Mouse (Mus musculus) CH12.LX (cell line): ENCODE data around the gene Speg. TPM values are rescaled to one million over a fixed set of nuclear protein-coding genes. Genes with fewer than 3 reads are reported as not detected.
A peak's percentile ranks its signal among the peaks of the same experiment; 100 is the strongest.

Source experiments
- DNase-seq: peaks from one replicate; pipeline ENCODE4 v3.0.0-alpha.2; 2013; ENCODE audit errors: extremely low read depth
- H3K27ac ChIP-seq: 2 replicates; pipeline ENCODE4 v1.5.1; 2012; ENCODE audit warnings: low read depth, mild to moderate bottlenecking, control low read depth, moderate library complexity; ENCODE audit not compliant: insufficient read depth
- H3K27me3 ChIP-seq: replicated peaks from 2 replicates; pipeline ENCODE3; 2012; ENCODE audit warnings: inconsistent platforms
- H3K36me3 ChIP-seq, 2 experiments: replicated peaks in 1 of 2; 2 replicates each; pipeline versions ENCODE3 to v1.6.1; 2012; ENCODE audit warnings: inconsistent platforms in 1 of 2, low read length in 1 of 2, mild to moderate bottlenecking in 1 of 2, mixed read lengths in 1 of 2, moderate library complexity in 1 of 2; ENCODE audit not compliant: control insufficient read depth in 1 of 2, insufficient read depth in 1 of 2
- H3K4me1 ChIP-seq, 2 experiments: 2 replicates each; pipeline ENCODE4 v1.6.1; 2012; ENCODE audit warnings: inconsistent platforms in 1 of 2, moderate library complexity in 1 of 2; ENCODE audit not compliant: insufficient read depth in 2 of 2, control insufficient read depth in 1 of 2
- H3K4me2 ChIP-seq: 2 replicates; pipeline ENCODE4 v1.6.1; 2012; ENCODE audit warnings: low read depth, mild to moderate bottlenecking, control low read depth; ENCODE audit not compliant: poor library complexity, insufficient read depth, severe bottlenecking
- H3K4me3 ChIP-seq, 3 experiments: fragments of 150-350 bp in 1 of 3; sonication (generic) in 1 of 3; replicated peaks in 1 of 3; 2 replicates each; pipeline versions ENCODE3 to v1.5.1; 2011 to 2012; ENCODE audit warnings: low read depth in 2 of 3, low read length in 2 of 3, mild to moderate bottlenecking in 2 of 3, moderate library complexity in 2 of 3, control low read depth in 1 of 3, improper control_type of control experiment in 1 of 3, inconsistent platforms in 1 of 3, mixed read lengths in 1 of 3; ENCODE audit not compliant: poor library complexity in 1 of 3
- H3K79me2 ChIP-seq: replicated peaks from 2 replicates; pipeline ENCODE4 v1.6.1; 2012; ENCODE audit warnings: mild to moderate bottlenecking, moderate library complexity; ENCODE audit not compliant: control insufficient read depth, poor library complexity, insufficient read depth, severe bottlenecking; ENCODE audit errors: extremely low read depth
- H3K9ac ChIP-seq: 2 replicates; pipeline ENCODE4 v1.6.1; 2012; ENCODE audit warnings: low read depth, mild to moderate bottlenecking, control low read depth, moderate library complexity; ENCODE audit not compliant: insufficient read depth
- H3K9me3 ChIP-seq: replicated peaks from 2 replicates; pipeline ENCODE3; 2012; ENCODE audit warnings: low read length, inconsistent platforms, mixed read lengths
- BHLHE40 ChIP-seq: IDR thresholded peaks from 2 replicates; pipeline ENCODE4 v1.6.1; 2011; ENCODE audit warnings: mild to moderate bottlenecking, low read depth, low read length, improper control_type of control experiment
- CTCF ChIP-seq, 2 experiments: IDR thresholded peaks in 1 of 2; conservative IDR thresholded peaks in 1 of 2; 2 replicates each; pipeline ENCODE4 v1.5.1; 2011 to 2012; ENCODE audit warnings: low read depth in 2 of 2, low read length in 2 of 2, improper control_type of control experiment in 1 of 2, inconsistent platforms in 1 of 2, mild to moderate bottlenecking in 1 of 2, moderate library complexity in 1 of 2
- E2F4 ChIP-seq: IDR thresholded peaks from 2 replicates; pipeline ENCODE4 v1.6.1; 2011; ENCODE audit warnings: low read depth, low read length, improper control_type of control experiment; ENCODE audit not compliant: insufficient replicate concordance
- ELF1 ChIP-seq: IDR thresholded peaks from 2 replicates; pipeline ENCODE4 v1.6.1; 2014; ENCODE audit warnings: low read depth, mild to moderate bottlenecking, inconsistent platforms, low read length, improper control_type of control experiment
- ETS1 ChIP-seq: conservative IDR thresholded peaks from 2 replicates; pipeline ENCODE4 v1.6.1; 2012; ENCODE audit warnings: low read depth, mild to moderate bottlenecking, inconsistent platforms, low read length, improper control_type of control experiment, moderate library complexity
- GABPA ChIP-seq: IDR thresholded peaks from 2 replicates; pipeline ENCODE4 v1.6.1; 2012; ENCODE audit warnings: low read depth, low read length, improper control_type of control experiment, inconsistent platforms; ENCODE audit not compliant: insufficient replicate concordance
- HCFC1 ChIP-seq: IDR thresholded peaks from 2 replicates; pipeline ENCODE4 v1.6.1; 2012; ENCODE audit warnings: low read depth, mild to moderate bottlenecking, inconsistent platforms, low read length, improper control_type of control experiment
- IRF4 ChIP-seq: IDR thresholded peaks from 2 replicates; pipeline ENCODE4 v1.6.1; 2014; ENCODE audit warnings: low read depth, mild to moderate bottlenecking, inconsistent platforms, low read length, improper control_type of control experiment
- JUN ChIP-seq: IDR thresholded peaks from 2 replicates; pipeline ENCODE4 v1.6.1; 2011; ENCODE audit warnings: low read depth, mild to moderate bottlenecking, low read length, improper control_type of control experiment, moderate library complexity; ENCODE audit not compliant: insufficient read depth
- JUND ChIP-seq: conservative IDR thresholded peaks from 2 replicates; pipeline ENCODE4 v1.6.1; 2011; ENCODE audit warnings: low read depth, low read length, improper control_type of control experiment
- KAT2A ChIP-seq: IDR thresholded peaks from 2 replicates; pipeline ENCODE4 v1.6.1; 2012; ENCODE audit warnings: low read length, improper control_type of control experiment, inconsistent platforms; ENCODE audit not compliant: insufficient replicate concordance
- MAFK ChIP-seq: IDR thresholded peaks from 2 replicates; pipeline ENCODE4 v1.6.1; 2011; ENCODE audit warnings: low read length, improper control_type of control experiment; ENCODE audit not compliant: insufficient replicate concordance
- MAX ChIP-seq: IDR thresholded peaks from 2 replicates; pipeline ENCODE4 v1.6.1; 2011; ENCODE audit warnings: low read length, improper control_type of control experiment
- MAZ ChIP-seq: IDR thresholded peaks from 2 replicates; pipeline ENCODE4 v1.6.1; 2012; ENCODE audit warnings: low read depth, mild to moderate bottlenecking, inconsistent platforms, low read length, improper control_type of control experiment, moderate library complexity
- MEF2A ChIP-seq: IDR thresholded peaks from 2 replicates; pipeline ENCODE4 v1.6.1; 2014; ENCODE audit warnings: low read depth, mild to moderate bottlenecking, inconsistent platforms, low read length, improper control_type of control experiment, borderline replicate concordance
- MXI1 ChIP-seq: IDR thresholded peaks from 2 replicates; pipeline ENCODE4 v1.6.1; 2011; ENCODE audit warnings: mild to moderate bottlenecking, low read depth, low read length, improper control_type of control experiment
- MYC ChIP-seq: IDR thresholded peaks from 2 replicates; pipeline ENCODE4 v1.6.1; 2011; ENCODE audit warnings: low read depth, mild to moderate bottlenecking, improper control_type of control experiment, low read length
- NELFE ChIP-seq: IDR thresholded peaks from 2 replicates; pipeline ENCODE4 v1.6.1; 2011; ENCODE audit warnings: low read depth, low read length, improper control_type of control experiment
- NRF1 ChIP-seq: IDR thresholded peaks from 2 replicates; pipeline ENCODE4 v1.6.1; 2014; ENCODE audit warnings: low read depth, mild to moderate bottlenecking, inconsistent platforms, low read length, improper control_type of control experiment, moderate library complexity
- PAX5 ChIP-seq: IDR thresholded peaks from 2 replicates; pipeline ENCODE4 v1.6.1; 2012; ENCODE audit warnings: low read length, inconsistent platforms, mixed read lengths
- POLR2A ChIP-seq: IDR thresholded peaks from 2 replicates; pipeline ENCODE4 v1.6.1; 2011; ENCODE audit warnings: low read depth, mild to moderate bottlenecking, improper control_type of control experiment, low read length
- POLR2AphosphoS2 ChIP-seq: IDR thresholded peaks from 2 replicates; pipeline ENCODE4 v1.6.1; 2011; ENCODE audit warnings: low read depth, low read length, improper control_type of control experiment
- SIN3A ChIP-seq: IDR thresholded peaks from 2 replicates; pipeline ENCODE4 v1.6.1; 2012; ENCODE audit warnings: low read length, improper control_type of control experiment, inconsistent platforms
- SMC3 ChIP-seq: IDR thresholded peaks from 2 replicates; pipeline ENCODE4 v1.6.1; 2011; ENCODE audit warnings: low read depth, low read length, improper control_type of control experiment
- TBP ChIP-seq: conservative IDR thresholded peaks from 2 replicates; pipeline ENCODE4 v1.6.1; 2011; ENCODE audit warnings: low read depth, low read length, improper control_type of control experiment
- TCF12 ChIP-seq: IDR thresholded peaks from 2 replicates; pipeline ENCODE4 v1.6.1; 2014; ENCODE audit warnings: low read depth, mild to moderate bottlenecking, inconsistent platforms, low read length, improper control_type of control experiment
- UBTF ChIP-seq: IDR thresholded peaks from 2 replicates; pipeline ENCODE4 v1.6.1; 2012; ENCODE audit warnings: low read depth, mild to moderate bottlenecking, inconsistent platforms, low read length, improper control_type of control experiment, moderate library complexity
- USF2 ChIP-seq: conservative IDR thresholded peaks from 2 replicates; pipeline ENCODE4 v1.6.1; 2011; ENCODE audit warnings: low read depth, low read length, improper control_type of control experiment
- ZC3H11A ChIP-seq: IDR thresholded peaks from 2 replicates; pipeline ENCODE4 v1.6.1; 2012; ENCODE audit warnings: low read depth, mild to moderate bottlenecking, inconsistent platforms, low read length, improper control_type of control experiment
- ZMIZ1 ChIP-seq: IDR thresholded peaks from 2 replicates; pipeline ENCODE4 v1.6.1; 2012; ENCODE audit warnings: low read depth, mild to moderate bottlenecking, inconsistent platforms, low read length, improper control_type of control experiment
- dilution Hi-C: fragments of 300-500 bp; cut with MboI; formaldehyde crosslinking; loops from 2 replicates; pipeline ENCODE4 v1.14.3; 2020; ENCODE audit warnings: low sequenced_read_pairs; ENCODE audit not compliant: extremely low pct_unique_long_range_greater_than_20kb, extremely low pct_ligation_motif_present
- in situ Hi-C: fragments of 300-500 bp; cut with MboI; formaldehyde crosslinking; loops from 3 replicates; pipeline ENCODE4 v1.14.3; 2019; ENCODE audit warnings: low sequenced_read_pairs, low pct_ligation_motif_present, low pct_unique_long_range_greater_than_20kb, mixed read lengths
- polyA plus RNA-seq: library from polyadenylated mRNA; unstranded; fragments of >175 nt; gene quantifications from 2 replicates; pipeline ENCODE4 v1.2.1, GENCODE M21; 2012; ENCODE audit warnings: low read depth; ENCODE audit not compliant: insufficient read length
- total RNA-seq, 2 experiments: library from RNA; depleted of rRNA; stranded (reverse); fragments of 300-350 nt in 1 of 2; fragments of >200 nt in 1 of 2; gene quantifications; 2 replicates each; pipeline ENCODE4 v1.2.3; 2012 to 2014

The Speg gene
- total and polyA plus RNA-seq, 3 experiments, result 13.1 to 30.7 (median 18.8) TPM

DNA sequence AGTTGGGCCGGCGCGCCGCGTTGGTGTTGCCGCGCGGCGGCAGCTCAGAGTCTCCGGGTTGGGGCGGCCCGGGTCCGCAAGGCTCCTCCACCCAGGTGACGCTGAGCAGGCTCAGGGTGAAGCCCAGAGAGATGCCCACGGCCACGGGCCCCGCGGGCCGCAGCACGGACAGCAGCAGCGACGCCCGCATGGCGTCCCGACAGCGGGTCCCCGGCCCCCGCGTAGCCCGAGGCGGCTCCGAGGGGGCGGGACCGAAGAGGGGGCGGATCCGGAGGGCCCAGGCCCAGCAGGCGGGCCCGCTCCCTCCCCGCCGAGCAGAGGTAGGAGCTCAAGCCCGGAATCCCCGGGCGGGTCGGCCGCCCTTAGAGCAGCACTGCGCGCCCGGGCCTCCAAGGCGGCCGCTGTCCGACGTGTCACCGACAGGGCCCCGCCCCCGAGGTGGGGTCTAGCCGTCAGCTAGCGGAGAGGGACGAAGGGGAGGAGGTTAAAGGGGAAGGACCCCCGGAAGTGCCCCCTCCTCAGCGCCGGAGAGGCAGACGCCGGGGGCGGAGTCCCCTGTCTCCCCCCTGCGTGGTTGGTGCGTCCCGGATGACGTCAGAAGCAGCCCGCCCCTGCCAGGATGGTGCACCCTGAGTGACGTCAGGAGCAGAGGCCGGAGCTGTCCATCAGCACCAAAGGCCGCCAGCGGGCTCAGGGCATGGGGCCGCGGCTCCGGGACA, 104.0 kb downstream of the Speg start, which contains the start of the genes Chpf and Tmem198:
Gene Chpf, minus strand, starts transcription at position 392 of the 719 bp plus-strand sequence.
Gene Tmem198, plus strand, starts transcription at position 617 of the 719 bp plus-strand sequence.
- Histone ChIP-seq H3K9me3 (no peaks in the 10 kb centered on the region), H3K9ac (peak within 1 kb of the TSS; percentile 70), H3K79me2 (peaks cover 5% of the 10 kb centered on the region; the same call in 1 of the 2 replicates), H3K27me3 (peaks cover 5% of the 10 kb centered on the region), H3K27ac (peak within 1 kb of the TSS; percentile 52), H3K4me1 (peaks cover 7 to 24% of the 10 kb centered on the region in 2 experiments), H3K36me3 (peaks cover 24 to 31% of the 10 kb centered on the region in 2 experiments), H3K4me2 (peak within 1 kb of the TSS; percentile 94), H3K4me3 (peak within 1 kb of the TSS; percentile 67 to 81 (median 78))
- TF ChIP-seq MAZ (peak; percentile 98), PAX5 (no peak), POLR2A (peak; percentile 83), HCFC1 (peak; percentile 67), NELFE (peak; percentile 88), USF2 (no peak), ETS1 (peak; percentile 46), NRF1 (peak; percentile 47), ELF1 (peak; percentile 92), GABPA (peak; percentile 73; the same call in 1 of the 2 replicates), JUN (0 out of 2 replicates have a peak, but pooled peaks have one; percentile 30), POLR2AphosphoS2 (peak; percentile 40; the same call in 1 of the 2 replicates), MAX (peak; percentile 59; the same call in 1 of the 2 replicates), ZC3H11A (no peak), JUND (no peak), MYC (0 out of 2 replicates have a peak, but pooled peaks have one; percentile 31), BHLHE40 (0 out of 2 replicates have a peak, but pooled peaks have one; percentile 9), UBTF (peak; percentile 90), E2F4 (no peak), MEF2A (peak; percentile 38; the same call in 1 of the 2 replicates), IRF4 (no peak; the same call in 1 of the 2 replicates), TCF12 (peak; percentile 48; the same call in 1 of the 2 replicates), MXI1 (no peak; the same call in none of the 2 replicates), KAT2A (no peak), TBP (no peak), CTCF (conservative IDR thresholded peaks at IDR 0.05 in 1 of 2, IDR thresholded peaks at IDR 0.05 in 1 of 2; ENCODE audit: low read depth in 2 of 2, low read length in 2 of 2) (peak in 1 of 2 experiments; percentile 1; a peak in 1 of 4 replicates), SIN3A (peak; percentile 95), SMC3 (no peak), ZMIZ1 (peak; percentile 60), MAFK (no peak)
- dilution Hi-C loops (no loop called here), in situ Hi-C loops (no loop called here)
- peak; percentile 95 for DNase-seq
